Mouse (Mus musculus) G1E (cell line): Measurements from ENCODE around the gene Gtpbp3.

Experiments
- CTCF ChIP-seq: IDR thresholded peaks from 2 replicates; pipeline ENCODE4 v1.5.1; 2012; ENCODE audit warnings: low read depth, low read length, inconsistent platforms, mixed read lengths
- GATA1 ChIP-seq: IDR thresholded peaks from 2 replicates; pipeline ENCODE4 v1.6.1; 2012; ENCODE audit warnings: borderline replicate concordance, low read length, inconsistent platforms, mixed read lengths
- GATA2 ChIP-seq: IDR thresholded peaks from 2 replicates; pipeline ENCODE4 v1.6.1; 2012; ENCODE audit warnings: low read depth, low read length, inconsistent platforms, borderline replicate concordance
- TAL1 ChIP-seq: conservative IDR thresholded peaks from 2 replicates; pipeline ENCODE4 v1.6.1; 2012; ENCODE audit warnings: low read depth, low read length, inconsistent platforms, mixed read lengths

DNA sequence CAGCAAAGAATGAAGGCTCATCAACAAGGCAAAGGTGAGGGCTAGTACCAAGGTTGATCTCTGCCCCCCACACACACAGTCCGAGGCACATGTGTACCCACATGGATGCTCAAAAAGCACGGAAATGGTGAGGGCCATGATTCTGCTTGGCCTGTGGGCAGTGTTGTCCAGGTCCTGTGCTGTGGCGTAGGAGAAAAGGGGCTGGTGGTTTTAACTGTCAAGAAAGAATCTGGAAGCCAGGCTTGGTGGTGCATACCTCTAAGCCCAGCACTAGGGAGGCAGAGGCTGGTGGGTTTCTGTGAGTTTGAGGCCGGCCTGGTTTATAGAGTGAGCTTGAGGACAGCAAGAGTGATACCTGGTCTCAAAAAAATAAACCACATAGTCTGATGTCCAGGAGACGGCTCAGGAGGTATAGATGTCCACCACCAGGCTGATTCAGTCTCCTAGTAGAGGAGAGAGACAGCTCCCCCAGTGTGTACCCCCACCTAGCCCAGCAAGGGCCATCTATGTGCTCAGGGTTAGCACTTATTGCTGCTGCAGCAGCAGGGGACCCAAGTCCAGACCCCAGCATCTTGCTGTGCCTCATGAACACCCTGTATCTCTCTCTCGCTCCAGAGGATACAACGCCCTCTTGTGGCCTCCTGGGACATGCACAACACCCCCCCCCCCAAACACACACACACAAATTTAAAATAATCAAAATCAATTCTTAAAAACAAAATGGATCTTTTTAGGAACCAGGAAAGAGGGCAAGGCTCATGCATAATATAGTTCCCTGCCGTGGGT, 15.1 kb upstream of the Gtpbp3 start:
- TF ChIP-seq CTCF = no peak
- no peak for TF ChIP-seq GATA2
- TF ChIP-seq GATA1 = no peak
- no peak for TF ChIP-seq TAL1
